Mouse (Mus musculus) liver, embryonic 14.5 days (tissue): ENCODE data around the gene Spata13. TPM values are rescaled to one million over a fixed set of nuclear protein-coding genes. Genes with fewer than 3 reads are reported as not detected.

Experiments used
- ATAC-seq: fragments of 200-750 bp; cut with Nextera tagmentation; 2 replicates; pipeline ENCODE4 v1.8.0; 2017; ENCODE audit warnings: moderate number of reproducible peaks, mild to moderate bottlenecking, moderate library complexity; ENCODE audit not compliant: insufficient read depth
- DNase-seq, 3 experiments: peaks; one replicate each; pipeline ENCODE4 v3.0.0-alpha.2; 2012 to 2013; ENCODE audit warnings: low read depth in 3 of 3, low spot score in 3 of 3
- H3K27ac ChIP-seq: fragments of 300-500 bp; sonication (generic); 2 replicates; pipeline ENCODE4 v1.5.1; 2014; ENCODE audit warnings: moderate library complexity, mild to moderate bottlenecking, control low read depth, inconsistent platforms
- H3K27me3 ChIP-seq: fragments of 300-500 bp; sonication (generic); 2 replicates; pipeline ENCODE4 v1.6.1; 2014; ENCODE audit warnings: mild to moderate bottlenecking, low read length, moderate library complexity; ENCODE audit not compliant: control insufficient read depth, insufficient read depth
- H3K36me3 ChIP-seq: fragments of 300-500 bp; sonication (generic); replicated peaks from 2 replicates; pipeline ENCODE4 v1.6.1; 2014; ENCODE audit warnings: low read depth; ENCODE audit not compliant: control insufficient read depth, insufficient read depth
- H3K4me1 ChIP-seq, 2 experiments: fragments of 200-500 bp in 1 of 2; fragments of 300-500 bp in 1 of 2; sonication (generic) in 1 of 2; replicated peaks; 2 replicates each; pipeline ENCODE4 v1.6.1; 2012 to 2014; ENCODE audit warnings: antibody characterized with exemption in 1 of 2, inconsistent platforms in 1 of 2, low read length in 1 of 2; ENCODE audit not compliant: control insufficient read depth in 2 of 2, insufficient read depth in 2 of 2
- H3K4me2 ChIP-seq: fragments of 300-500 bp; sonication (generic); 2 replicates; pipeline ENCODE4 v1.6.1; 2014; ENCODE audit warnings: low read depth, mild to moderate bottlenecking, control low read depth, moderate library complexity
- H3K4me3 ChIP-seq, 2 experiments: fragments of 200-500 bp in 1 of 2; fragments of 300-500 bp in 1 of 2; sonication (generic) in 1 of 2; 2 replicates each; pipeline ENCODE4 v1.5.1; 2012 to 2014; ENCODE audit warnings: low read depth in 2 of 2, low read length in 2 of 2, mild to moderate bottlenecking in 2 of 2, control low read depth in 1 of 2, inconsistent platforms in 1 of 2, moderate library complexity in 1 of 2; ENCODE audit not compliant: insufficient read depth in 1 of 2
- H3K9ac ChIP-seq: fragments of 300-500 bp; sonication (generic); replicated peaks from 2 replicates; pipeline ENCODE4 v1.6.1; 2014; ENCODE audit warnings: mild to moderate bottlenecking, control low read depth, moderate library complexity
- H3K9me3 ChIP-seq: fragments of 300-500 bp; sonication (generic); 2 replicates; pipeline ENCODE4 v1.6.1; 2016; ENCODE audit warnings: low read length, mixed read lengths; ENCODE audit not compliant: control insufficient read depth
- CTCF ChIP-seq: IDR thresholded peaks from 2 replicates; pipeline ENCODE4 v1.5.1; 2016; ENCODE audit warnings: antibody characterized with exemption, low read depth, control low read depth
- EP300 ChIP-seq: IDR thresholded peaks from 2 replicates; pipeline ENCODE4 v1.6.1; 2016; ENCODE audit warnings: antibody characterized with exemption, low read depth
- WGBS: fragments of 180-500 bp; shearing (Covaris S2); extraction: QIAGEN DNeasy Blood & Tissue Kit; methylation state at CpG from one replicate; pipeline ENCODE4 v1.1.7; 2014; ENCODE audit not compliant: insufficient replicate concordance; 5-methylcytosine and 5-hydroxymethylcytosine counted together
- polyA plus RNA-seq, 2 experiments: library from polyadenylated mRNA; depleted of rRNA in 1 of 2; stranded (reverse) in 1 of 2; unstranded in 1 of 2; fragments of >200 nt; fragmentation: Nextera tagmentation in 1 of 2; extraction: Ambion mirVana in 1 of 2; gene quantifications; 2 replicates each; pipeline versions ENCODE4 v1.2.1 to v1.2.3; 2012 to 2014

The Spata13 gene
- polyA plus RNA-seq, 2 experiments: 5.5 to 14.1 TPM

DNA sequence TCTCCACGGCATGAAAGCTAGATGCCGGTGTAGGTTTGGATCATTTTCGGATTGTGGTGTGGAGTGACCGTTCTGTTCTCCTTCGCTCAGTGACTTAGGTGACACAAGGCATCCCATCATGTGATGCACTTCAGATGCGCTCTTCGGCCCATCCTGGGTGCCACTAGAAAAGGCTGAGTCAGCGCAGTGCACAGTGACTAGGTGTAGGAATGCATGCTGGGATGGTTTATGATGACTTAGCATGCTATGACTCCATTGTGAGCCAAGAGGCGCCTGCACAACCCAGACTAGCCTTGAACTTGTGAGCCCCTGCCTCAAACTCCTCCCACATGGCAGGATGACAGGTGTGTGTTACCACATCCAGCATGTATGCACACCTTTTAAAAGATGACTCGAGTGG lies 112.3 kb downstream of the Spata13 start:
- WGBS: 81% methylated on average over 10 of the region's 10 CpGs
- no peaks in the 10 kb centered on the region; the same call in 1 of the 2 replicates for H3K36me3 ChIP-seq

DNA sequence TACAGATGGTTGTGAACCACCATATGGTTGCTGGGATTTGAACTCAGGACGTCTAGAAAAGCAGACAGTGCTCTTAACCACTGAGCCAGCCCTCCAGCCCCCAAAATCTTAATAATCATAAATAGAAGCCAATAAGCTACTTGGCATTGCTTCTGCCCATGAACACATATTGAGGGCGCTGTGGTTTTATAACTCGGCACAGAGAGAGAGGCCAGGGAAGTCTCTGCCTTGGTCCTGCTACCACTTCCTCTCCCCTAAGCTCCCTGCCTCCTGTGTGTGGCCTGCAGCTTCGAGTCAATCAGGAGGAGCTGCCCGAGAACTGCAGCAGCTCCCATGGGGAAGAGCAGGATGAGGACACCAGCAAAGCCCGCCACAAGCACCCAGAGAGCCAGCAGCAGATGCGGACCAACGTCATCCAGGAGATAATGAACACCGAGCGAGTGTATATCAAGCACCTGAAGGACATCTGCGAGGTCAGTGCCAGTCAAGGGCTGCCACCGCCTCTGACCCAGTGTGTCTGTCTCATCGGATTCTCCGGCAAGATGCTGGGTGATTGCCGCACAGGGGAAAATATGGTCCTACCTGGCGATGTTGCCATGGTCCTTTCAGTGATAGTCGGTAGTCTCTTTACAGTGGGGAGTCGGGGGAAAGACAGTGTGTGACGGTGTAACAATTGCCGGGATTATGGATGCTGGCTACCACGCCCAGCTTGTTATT lies 113.5 kb downstream of the Spata13 start:
- no peak for ATAC-seq
- TF ChIP-seq CTCF (no peak), EP300 (no peak)
- Histone ChIP-seq H3K9me3 (no peaks in the 10 kb centered on the region), H3K27ac (no peak overlapping the region), H3K36me3 (no peaks in the 10 kb centered on the region; the same call in 1 of the 2 replicates), H3K4me2 (no peak overlapping the region), H3K4me3 (no peak overlapping the region), H3K27me3 (no peaks in the 10 kb centered on the region), H3K9ac (no peak overlapping the region), H3K4me1 (0 out of 4 replicates have a peak, but pooled peaks cover 0 to 6% of the 10 kb centered on the region in 2 experiments)
- no peak for DNase-seq
- WGBS: 69% methylated on average over 21 of the region's 21 CpGs

More for the DNA sequence above, 112.3 kb downstream of the Spata13 start:
- H3K9me3 ChIP-seq: no peaks in the 10 kb centered on the region
- H3K4me2 ChIP-seq: no peak overlapping the region
- H3K27ac ChIP-seq: no peak overlapping the region
- no peak for DNase-seq
- H3K27me3 ChIP-seq: no peaks in the 10 kb centered on the region
- TF ChIP-seq CTCF (no peak), EP300 (no peak)
- 0 out of 2 replicates have a peak, but pooled peaks have one; percentile 26 for ATAC-seq
- H3K4me1 ChIP-seq: 0 out of 4 replicates have a peak, but pooled peaks cover 0 to 6% of the 10 kb centered on the region in 2 experiments
- no peak overlapping the region for H3K4me3 ChIP-seq
- no peak overlapping the region for H3K9ac ChIP-seq

DNA sequence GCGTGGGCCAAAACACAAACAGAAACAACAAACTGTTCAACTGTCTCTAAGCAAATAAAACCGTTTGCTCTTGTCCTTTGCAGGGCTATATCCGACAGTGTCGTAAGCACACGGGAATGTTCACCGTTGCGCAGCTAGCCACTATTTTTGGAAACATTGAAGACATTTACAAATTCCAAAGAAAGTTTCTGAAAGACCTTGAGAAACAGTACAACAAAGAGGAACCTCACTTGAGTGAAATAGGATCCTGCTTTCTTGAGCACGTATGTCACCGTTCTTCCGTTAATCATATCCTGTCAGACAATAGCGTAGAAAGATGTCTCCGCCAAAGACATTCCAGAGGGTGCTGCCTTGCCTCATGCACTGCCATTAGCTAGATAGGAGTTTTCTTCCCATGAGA lies 116.1 kb downstream of the Spata13 start:
- Histone ChIP-seq H3K4me2 (no peak overlapping the region), H3K9ac (no peak overlapping the region), H3K4me1 (0 out of 4 replicates have a peak, but pooled peaks cover 0 to 3% of the 10 kb centered on the region in 2 experiments), H3K4me3 (no peak overlapping the region), H3K27me3 (no peaks in the 10 kb centered on the region), H3K9me3 (no peaks in the 10 kb centered on the region), H3K36me3 (peaks cover 12% of the 10 kb centered on the region; the same call in 1 of the 2 replicates), H3K27ac (no peak overlapping the region)
- no peak for DNase-seq
- no peak for ATAC-seq
- TF ChIP-seq CTCF: no peak
- TF ChIP-seq EP300: no peak
- WGBS: 63% methylated on average over 12 of the region's 12 CpGs

DNA sequence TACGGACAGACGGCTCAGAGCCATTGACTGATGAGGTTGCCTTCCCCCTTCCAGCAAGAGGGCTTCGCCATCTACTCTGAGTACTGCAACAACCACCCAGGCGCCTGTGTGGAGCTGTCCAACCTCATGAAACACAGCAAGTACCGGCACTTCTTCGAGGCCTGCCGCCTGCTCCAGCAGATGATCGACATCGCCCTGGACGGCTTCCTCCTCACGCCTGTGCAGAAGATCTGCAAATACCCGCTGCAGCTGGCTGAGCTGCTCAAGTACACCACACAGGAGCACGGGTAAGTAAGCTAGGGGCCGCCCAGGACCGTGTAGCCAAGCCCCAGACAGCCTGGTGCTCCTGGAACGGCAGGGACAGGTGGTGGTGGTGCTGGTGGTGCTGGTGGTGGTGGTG lies 117.8 kb downstream of the Spata13 start:
- H3K4me1 ChIP-seq: no peaks in the 10 kb centered on the region

DNA sequence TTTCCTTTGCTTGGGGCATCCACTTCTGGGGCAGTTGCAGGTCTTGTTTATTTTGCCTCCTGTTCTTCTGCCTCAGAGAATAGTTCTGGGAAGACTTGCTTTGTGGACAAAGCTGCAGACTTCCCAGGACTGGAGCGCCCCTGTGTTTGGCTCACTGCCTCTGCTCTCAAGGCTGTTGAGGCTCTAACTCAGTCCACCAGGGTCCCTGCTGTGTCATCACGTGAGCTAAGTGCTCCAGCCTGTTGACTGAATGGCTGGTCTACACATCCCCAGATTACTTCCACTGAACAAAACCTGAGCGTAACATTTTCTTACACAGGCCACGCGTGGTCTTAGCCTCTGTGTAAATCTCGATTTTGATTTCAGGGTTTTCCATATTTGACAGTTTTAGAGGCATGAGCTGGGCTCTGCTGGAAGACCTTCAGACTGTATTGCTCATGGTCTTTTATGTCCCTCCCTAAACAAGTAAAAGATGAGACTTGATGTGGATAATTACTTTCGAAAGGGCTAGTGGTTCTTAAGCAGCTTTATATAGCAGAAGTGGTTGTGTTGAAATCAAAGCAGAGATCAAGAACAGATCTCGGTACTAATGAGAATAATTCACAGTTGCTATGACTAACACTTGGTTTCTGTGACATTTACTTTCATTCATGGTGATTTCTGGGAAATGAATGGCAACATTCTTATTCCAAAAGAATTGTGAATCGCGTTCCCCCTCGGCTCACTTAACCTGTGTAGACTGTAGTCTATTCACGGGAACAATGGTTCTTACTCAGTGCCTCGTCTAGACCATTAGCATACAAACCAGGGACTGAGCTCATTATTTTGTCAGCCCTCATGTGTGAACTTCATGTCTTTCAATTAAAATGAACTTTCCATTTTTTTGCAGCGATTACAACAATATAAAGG lies 119.3 kb downstream of the Spata13 start:
- Histone ChIP-seq H3K9me3 (no peaks in the 10 kb centered on the region), H3K27me3 (no peaks in the 10 kb centered on the region), H3K4me2 (no peak overlapping the region), H3K9ac (no peak overlapping the region), H3K4me1 (no peaks in the 10 kb centered on the region), H3K4me3 (no peak overlapping the region), H3K27ac (no peak overlapping the region), H3K36me3 (peaks cover 18% of the 10 kb centered on the region; the same call in 1 of the 2 replicates)
- no peak for DNase-seq
- 83% methylated on average over 14 of the region's 14 CpGs for WGBS
- ATAC-seq: no peak
- TF ChIP-seq EP300: no peak
- TF ChIP-seq CTCF: no peak

More for the DNA sequence above, 117.8 kb downstream of the Spata13 start:
- no peak for ATAC-seq
- no peak for TF ChIP-seq EP300
- TF ChIP-seq CTCF: no peak
- no peak for DNase-seq
- Histone ChIP-seq H3K27ac (no peak overlapping the region), H3K27me3 (no peaks in the 10 kb centered on the region), H3K9ac (no peak overlapping the region), H3K4me3 (no peak overlapping the region), H3K4me2 (no peak overlapping the region), H3K36me3 (peaks cover 18% of the 10 kb centered on the region; the same call in 1 of the 2 replicates), H3K9me3 (no peaks in the 10 kb centered on the region)
- 82% methylated on average over 16 of the region's 16 CpGs for WGBS
